Mouse (Mus musculus): ENCODE results near the gene Tceal7.

- no peak for TF ChIP-seq CHD2 (IDR thresholded peaks at IDR 0.05; ENCODE audit: low read depth, low read length)
- no peak for TF ChIP-seq MAFK (IDR thresholded peaks at IDR 0.05; ENCODE audit: insufficient read depth, low read depth, low read length)
Measured at GRCm38 (mm10) chrX:136203664-136204066, 10.9 kb upstream of the Tceal7 start, which contains the start of gene Tceal5.
